Mouse (Mus musculus): ENCODE results near the gene Acer2. TPM values are rescaled to one million over a fixed set of nuclear protein-coding genes. Genes with fewer than 3 reads are reported as not detected.

Acer2 gene
- 18.5 TPM for polyA plus RNA-seq (2014; fragmentation: Illumina TruSeq; extraction: RNeasy Lipid Tissue Mini Kit (QIAGEN cat#74804); ENCODE audit: low read depth, low replicate concordance)

GRCm38 (mm10) chr4:86874146-86874847 is at the start of gene Acer2:
Gene Acer2, plus strand, starts transcription at chr4:86874396.

GRCm38 (mm10) chr4:86857113-86858069 is 16.8 kb upstream of the Acer2 start, which contains the start of gene Rps6:
Gene Rps6, minus strand, starts transcription at chr4:86857412.

Other genes starting within 250 kb of the Acer2 start
- gene Plin2, start 204.3 kb upstream of the Acer2 start, polyA plus RNA-seq (2014; fragmentation: Illumina TruSeq; extraction: RNeasy Lipid Tissue Mini Kit (QIAGEN cat#74804); ENCODE audit: low read depth, low replicate concordance) = 72.4 TPM
- 96.9 TPM for gene Dennd4c, start 125.8 kb upstream of the Acer2 start, polyA plus RNA-seq (2014; fragmentation: Illumina TruSeq; extraction: RNeasy Lipid Tissue Mini Kit (QIAGEN cat#74804); ENCODE audit: low read depth, low replicate concordance)
- gene Rps6, start 17.0 kb upstream of the Acer2 start, polyA plus RNA-seq (2014; fragmentation: Illumina TruSeq; extraction: RNeasy Lipid Tissue Mini Kit (QIAGEN cat#74804); ENCODE audit: low read depth, low replicate concordance) = 686 TPM